Mouse (Mus musculus) bone marrow macrophage, adult 2 months (primary cell): ENCODE data around the gene D930007J09Rik.

Experiments used
- CTCF ChIP-seq: IDR thresholded peaks from 2 replicates; pipeline ENCODE4 v1.5.1; 2012; ENCODE audit warnings: low read depth, mild to moderate bottlenecking, low read length, moderate library complexity
- POLR2A ChIP-seq: IDR thresholded peaks from 2 replicates; pipeline ENCODE4 v1.6.1; 2012; ENCODE audit warnings: mild to moderate bottlenecking, low read depth, low read length, borderline replicate concordance

GRCm38 (mm10) chr13:32850156-32850555, 47.5 kb upstream of the D930007J09Rik start:
- TF ChIP-seq POLR2A, result no peak
- no peak for TF ChIP-seq CTCF
